Mouse (Mus musculus) kidney, postnatal 0 days (tissue): ENCODE results near the gene Ipcef1. TPM values are rescaled to one million over a fixed set of nuclear protein-coding genes. Genes with fewer than 3 reads are reported as not detected.
A peak's percentile ranks its signal among the peaks of the same experiment; 100 is the strongest.

ENCODE experiments used
- ATAC-seq: fragments of 200-750 bp; cut with Nextera tagmentation; replicated peaks from 2 replicates; pipeline ENCODE4 v1.8.0; 2017; ENCODE audit warnings: low read depth, moderate number of reproducible peaks, moderate TSS enrichment, moderate library complexity; ENCODE audit not compliant: low FRiP score
- DNase-seq: peaks from one replicate; pipeline ENCODE4 v3.0.0-alpha.2; 2016; ENCODE audit warnings: low spot score
- H3K27ac ChIP-seq: fragments of 300-500 bp; sonication (generic); 2 replicates; pipeline ENCODE4 v1.5.1; 2014; ENCODE audit warnings: mild to moderate bottlenecking
- H3K27me3 ChIP-seq: fragments of 300-500 bp; sonication (generic); 2 replicates; pipeline ENCODE4 v1.6.1; 2014; ENCODE audit warnings: low read length, mixed read lengths; ENCODE audit not compliant: insufficient read depth
- H3K36me3 ChIP-seq: fragments of 300-500 bp; sonication (generic); 2 replicates; pipeline ENCODE4 v1.6.1; 2014; ENCODE audit warnings: low read length, mixed read lengths; ENCODE audit not compliant: insufficient read depth
- H3K4me1 ChIP-seq: fragments of 300-500 bp; sonication (generic); replicated peaks from 2 replicates; pipeline ENCODE4 v1.6.1; 2014; ENCODE audit warnings: antibody characterized with exemption, low read length, mixed read lengths; ENCODE audit not compliant: insufficient read depth
- H3K4me2 ChIP-seq: fragments of 300-500 bp; sonication (generic); 2 replicates; pipeline ENCODE4 v1.6.1; 2014; ENCODE audit warnings: mild to moderate bottlenecking, low read length, moderate library complexity, mixed read lengths
- H3K4me3 ChIP-seq: fragments of 300-500 bp; sonication (generic); replicated peaks from 2 replicates; pipeline ENCODE4 v1.5.1; 2014; ENCODE audit warnings: low read depth, low read length
- H3K9ac ChIP-seq: fragments of 300-500 bp; sonication (generic); 2 replicates; pipeline ENCODE4 v1.6.1; 2014; ENCODE audit warnings: low read depth, low read length
- H3K9me3 ChIP-seq: fragments of 300-500 bp; sonication (generic); replicated peaks from 2 replicates; pipeline ENCODE4 v1.6.1; 2016; ENCODE audit warnings: low read length, inconsistent platforms, mixed read lengths
- CTCF ChIP-seq: IDR thresholded peaks from 2 replicates; pipeline ENCODE4 v1.5.1; 2016; ENCODE audit warnings: antibody characterized with exemption, low read depth, mild to moderate bottlenecking, moderate library complexity
- WGBS: fragments of 180-500 bp; shearing (Covaris S2); extraction: QIAGEN DNeasy Blood & Tissue Kit; methylation state at CpG from one replicate; pipeline ENCODE4 v1.1.7; 2014; 5-methylcytosine and 5-hydroxymethylcytosine counted together
- polyA plus RNA-seq: library from polyadenylated mRNA; unstranded; fragments of >200 nt; fragmentation: Nextera tagmentation; extraction: Ambion mirVana; gene quantifications from 2 replicates; pipeline ENCODE4 v1.2.1, GENCODE M21; 2015

Gene Ipcef1
- polyA plus RNA-seq, 1 experiment from 2014 or later = 2.6 TPM

GRCm38 (mm10) chr10:6873917-6874316, 178.4 kb downstream of the Ipcef1 start:
- TF ChIP-seq CTCF = no peak
- Histone ChIP-seq H3K27ac (no peak overlapping the region), H3K4me3 (no peak overlapping the region), H3K27me3 (no peaks in the 10 kb centered on the region), H3K4me1 (no peaks in the 10 kb centered on the region), H3K4me2 (no peak overlapping the region), H3K9me3 (no peaks in the 10 kb centered on the region), H3K36me3 (no peaks in the 10 kb centered on the region), H3K9ac (no peak overlapping the region)
- ATAC-seq (no peak), DNase-seq (no peak)
- 74% methylated on average over 1 of the region's 1 CpGs for WGBS

GRCm38 (mm10) chr10:6871418-6872072, 180.7 kb downstream of the Ipcef1 start:
- H3K36me3 ChIP-seq = no peaks in the 10 kb centered on the region
- no peak for TF ChIP-seq CTCF
- no peaks in the 10 kb centered on the region for H3K9me3 ChIP-seq
- 75% methylated on average over 7 of the region's 7 CpGs for WGBS
- no peak overlapping the region for H3K27ac ChIP-seq
- ATAC-seq = no peak
- no peaks in the 10 kb centered on the region for H3K27me3 ChIP-seq
- no peak for DNase-seq
- H3K9ac ChIP-seq = no peak overlapping the region
- H3K4me3 ChIP-seq = no peak overlapping the region
- H3K4me1 ChIP-seq = no peaks in the 10 kb centered on the region
- no peak overlapping the region for H3K4me2 ChIP-seq

GRCm38 (mm10) chr10:6855812-6856211, 196.5 kb downstream of the Ipcef1 start:
- Histone ChIP-seq H3K4me2 (no peak overlapping the region), H3K27ac (no peak overlapping the region), H3K9ac (no peak overlapping the region), H3K4me3 (no peak overlapping the region), H3K27me3 (no peaks in the 10 kb centered on the region), H3K36me3 (no peaks in the 10 kb centered on the region), H3K9me3 (no peaks in the 10 kb centered on the region), H3K4me1 (no peaks in the 10 kb centered on the region)
- 86% methylated on average over 3 of the region's 3 CpGs for WGBS
- ATAC-seq (no peak), DNase-seq (no peak)
- TF ChIP-seq CTCF = no peak

GRCm38 (mm10) chr10:6848834-6849233, 203.4 kb downstream of the Ipcef1 start:
- no peaks in the 10 kb centered on the region for H3K9me3 ChIP-seq
- ATAC-seq (no peak), DNase-seq (peak; percentile 41)
- no peak for TF ChIP-seq CTCF
- no peak overlapping the region for H3K4me2 ChIP-seq
- no peaks in the 10 kb centered on the region for H3K27me3 ChIP-seq
- H3K36me3 ChIP-seq = no peaks in the 10 kb centered on the region
- 62% methylated on average over 2 of the region's 2 CpGs for WGBS
- H3K4me1 ChIP-seq = no peaks in the 10 kb centered on the region
- H3K4me3 ChIP-seq = no peak overlapping the region
- no peak overlapping the region for H3K27ac ChIP-seq
- H3K9ac ChIP-seq = no peak overlapping the region

- Histone ChIP-seq H3K4me1 (no peaks in the 10 kb centered on the region), H3K36me3 (no peaks in the 10 kb centered on the region), H3K27me3 (no peaks in the 10 kb centered on the region), H3K4me2 (no peak overlapping the region), H3K9ac (no peak overlapping the region), H3K9me3 (no peaks in the 10 kb centered on the region), H3K27ac (no peak overlapping the region), H3K4me3 (no peak overlapping the region)
- 51% methylated on average over 7 of the region's 7 CpGs for WGBS
- 0 out of 2 replicates have a peak, but pooled peaks have one; percentile 57 for ATAC-seq
- DNase-seq = peak; percentile 39
- no peak for TF ChIP-seq CTCF
Observed at GRCm38 (mm10) chr10:6848162-6848754, 204.0 kb downstream of the Ipcef1 start.

- DNase-seq = no peak
- no peak overlapping the region for H3K9ac ChIP-seq
- H3K4me1 ChIP-seq = no peaks in the 10 kb centered on the region
- H3K4me3 ChIP-seq = no peak overlapping the region
- H3K36me3 ChIP-seq = no peaks in the 10 kb centered on the region
- H3K9me3 ChIP-seq = no peaks in the 10 kb centered on the region
- no peak overlapping the region for H3K4me2 ChIP-seq
- TF ChIP-seq CTCF = no peak
- no peaks in the 10 kb centered on the region for H3K27me3 ChIP-seq
- H3K27ac ChIP-seq = no peak overlapping the region
- 92% methylated on average over 1 of the region's 1 CpGs for WGBS
- ATAC-seq = no peak
Observed at GRCm38 (mm10) chr10:6846283-6846682, 206.0 kb downstream of the Ipcef1 start.
